Mouse (Mus musculus): ENCODE measurements around the gene Mgll. TPM values are rescaled to one million over a fixed set of nuclear protein-coding genes. Genes with fewer than 3 reads are reported as not detected.

Mgll gene
- polyA plus RNA-seq, 1 experiment from 2014 or later = 104 TPM

GRCm38 (mm10) chr6:88811396-88811795 lies 87.2 kb downstream of the Mgll start:
- Histone ChIP-seq H3K4me2 (replicated peaks; ENCODE audit: low read depth, low read length) (no peak overlapping the region), H3K36me3 (ENCODE audit: control insufficient read depth, insufficient read depth, low read length) (0 out of 2 replicates have a peak, but pooled peaks cover 5% of the 10 kb centered on the region), H3K4me1 (ENCODE audit: control insufficient read depth, insufficient read depth, low read length) (peaks cover 15% of the 10 kb centered on the region), H3K27ac (ENCODE audit: low read length) (peak overlapping the region; percentile 21; the same call in 1 of the 2 replicates), H3K27me3 (ENCODE audit: control insufficient read depth, insufficient read depth, low read length) (no peaks in the 10 kb centered on the region), H3K9ac (replicated peaks; ENCODE audit: low read depth, low read length) (no peak overlapping the region), H3K9me3 (ENCODE audit: control insufficient read depth, low read depth, low read length) (no peaks in the 10 kb centered on the region), H3K4me3 (ENCODE audit: low read depth, low read length) (no peak overlapping the region)
- 40% methylated on average over 7 of the region's 7 CpGs for WGBS
- ATAC-seq (ENCODE audit: insufficient number of reproducible peaks, insufficient read depth, low FRiP score, low read depth) = no peak

- H3K4me3 ChIP-seq (ENCODE audit: low read depth, low read length) = no peak overlapping the region
- WGBS = 63% methylated on average over 7 of the region's 7 CpGs
- no peaks in the 10 kb centered on the region for H3K9me3 ChIP-seq (ENCODE audit: control insufficient read depth, low read depth, low read length)
- H3K27me3 ChIP-seq (ENCODE audit: control insufficient read depth, insufficient read depth, low read length) = no peaks in the 10 kb centered on the region
- ATAC-seq (ENCODE audit: insufficient number of reproducible peaks, insufficient read depth, low FRiP score, low read depth) = no peak
- H3K36me3 ChIP-seq (ENCODE audit: control insufficient read depth, insufficient read depth, low read length) = 0 out of 2 replicates have a peak, but pooled peaks cover 5% of the 10 kb centered on the region
- no peak overlapping the region for H3K9ac ChIP-seq (replicated peaks; ENCODE audit: low read depth, low read length)
- H3K4me2 ChIP-seq (replicated peaks; ENCODE audit: low read depth, low read length) = no peak overlapping the region
- peaks cover 15% of the 10 kb centered on the region for H3K4me1 ChIP-seq (ENCODE audit: control insufficient read depth, insufficient read depth, low read length)
- no peak overlapping the region for H3K27ac ChIP-seq (ENCODE audit: low read length)
Observed at GRCm38 (mm10) chr6:88811880-88812400, 87.7 kb downstream of the Mgll start.

DNA sequence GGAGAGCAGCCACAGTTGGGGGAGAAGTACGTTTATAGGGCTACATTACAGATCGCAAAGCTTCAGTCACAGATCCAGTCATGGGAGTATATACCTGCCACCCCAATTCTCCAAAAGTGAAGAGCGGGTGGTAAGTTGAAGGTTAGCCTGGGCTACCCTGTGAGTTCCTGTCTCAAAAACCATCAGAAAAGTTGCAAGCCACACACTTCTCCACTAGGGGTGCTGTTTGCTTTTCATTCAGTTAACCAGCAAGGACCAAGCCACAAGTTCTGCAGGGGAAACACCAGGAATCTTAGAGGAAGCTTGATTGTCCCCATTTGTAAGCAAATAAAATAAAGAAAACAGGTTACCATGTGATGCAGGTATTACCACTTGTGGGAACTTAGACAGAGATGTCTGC lies 88.7 kb downstream of the Mgll start:
- Histone ChIP-seq H3K9me3 (ENCODE audit: control insufficient read depth, low read depth, low read length) (no peaks in the 10 kb centered on the region), H3K9ac (replicated peaks; ENCODE audit: low read depth, low read length) (no peak overlapping the region), H3K27ac (ENCODE audit: low read length) (no peak overlapping the region), H3K4me3 (ENCODE audit: low read depth, low read length) (no peak overlapping the region), H3K36me3 (ENCODE audit: control insufficient read depth, insufficient read depth, low read length) (0 out of 2 replicates have a peak, but pooled peaks cover 5% of the 10 kb centered on the region), H3K27me3 (ENCODE audit: control insufficient read depth, insufficient read depth, low read length) (no peaks in the 10 kb centered on the region), H3K4me2 (replicated peaks; ENCODE audit: low read depth, low read length) (no peak overlapping the region), H3K4me1 (ENCODE audit: control insufficient read depth, insufficient read depth, low read length) (peaks cover 15% of the 10 kb centered on the region)
- no peak for ATAC-seq (ENCODE audit: insufficient number of reproducible peaks, insufficient read depth, low FRiP score, low read depth)
- WGBS = 82% methylated on average over 3 of the region's 3 CpGs

- Histone ChIP-seq H3K27ac (ENCODE audit: low read length) (no peak overlapping the region), H3K36me3 (ENCODE audit: control insufficient read depth, insufficient read depth, low read length) (0 out of 2 replicates have a peak, but pooled peaks cover 5% of the 10 kb centered on the region), H3K27me3 (ENCODE audit: control insufficient read depth, insufficient read depth, low read length) (no peaks in the 10 kb centered on the region), H3K4me2 (replicated peaks; ENCODE audit: low read depth, low read length) (no peak overlapping the region), H3K4me3 (ENCODE audit: low read depth, low read length) (no peak overlapping the region), H3K9me3 (ENCODE audit: control insufficient read depth, low read depth, low read length) (no peaks in the 10 kb centered on the region), H3K9ac (replicated peaks; ENCODE audit: low read depth, low read length) (no peak overlapping the region), H3K4me1 (ENCODE audit: control insufficient read depth, insufficient read depth, low read length) (peaks cover 15% of the 10 kb centered on the region)
- 67% methylated on average over 10 of the region's 10 CpGs for WGBS
- ATAC-seq (ENCODE audit: insufficient number of reproducible peaks, insufficient read depth, low FRiP score, low read depth) = no peak
Observed at GRCm38 (mm10) chr6:88813832-88814231, 89.6 kb downstream of the Mgll start.

- H3K9me3 ChIP-seq (ENCODE audit: control insufficient read depth, low read depth, low read length) = no peaks in the 10 kb centered on the region
- no peaks in the 10 kb centered on the region for H3K27me3 ChIP-seq (ENCODE audit: control insufficient read depth, insufficient read depth, low read length)
- ATAC-seq (ENCODE audit: insufficient number of reproducible peaks, insufficient read depth, low FRiP score, low read depth) = no peak
- 88% methylated on average over 3 of the region's 3 CpGs for WGBS
- peaks cover 5% of the 10 kb centered on the region; the same call in 1 of the 2 replicates for H3K4me1 ChIP-seq (ENCODE audit: control insufficient read depth, insufficient read depth, low read length)
- no peak overlapping the region for H3K4me3 ChIP-seq (ENCODE audit: low read depth, low read length)
- no peak overlapping the region for H3K4me2 ChIP-seq (replicated peaks; ENCODE audit: low read depth, low read length)
- no peak overlapping the region for H3K9ac ChIP-seq (replicated peaks; ENCODE audit: low read depth, low read length)
- H3K27ac ChIP-seq (ENCODE audit: low read length) = no peak overlapping the region
- 0 out of 2 replicates have a peak, but pooled peaks cover 4% of the 10 kb centered on the region for H3K36me3 ChIP-seq (ENCODE audit: control insufficient read depth, insufficient read depth, low read length)
Observed at GRCm38 (mm10) chr6:88815036-88815435, 90.8 kb downstream of the Mgll start.

- 86% methylated on average over 3 of the region's 3 CpGs for WGBS
- H3K36me3 ChIP-seq (ENCODE audit: control insufficient read depth, insufficient read depth, low read length) = no peaks in the 10 kb centered on the region
- no peaks in the 10 kb centered on the region for H3K9me3 ChIP-seq (ENCODE audit: control insufficient read depth, low read depth, low read length)
- no peak overlapping the region for H3K27ac ChIP-seq (ENCODE audit: low read length)
- H3K9ac ChIP-seq (replicated peaks; ENCODE audit: low read depth, low read length) = no peak overlapping the region
- H3K4me1 ChIP-seq (ENCODE audit: control insufficient read depth, insufficient read depth, low read length) = 0 out of 2 replicates have a peak, but pooled peaks cover 2% of the 10 kb centered on the region
- no peak overlapping the region for H3K4me3 ChIP-seq (ENCODE audit: low read depth, low read length)
- no peak for ATAC-seq (ENCODE audit: insufficient number of reproducible peaks, insufficient read depth, low FRiP score, low read depth)
- H3K27me3 ChIP-seq (ENCODE audit: control insufficient read depth, insufficient read depth, low read length) = no peaks in the 10 kb centered on the region
- H3K4me2 ChIP-seq (replicated peaks; ENCODE audit: low read depth, low read length) = no peak overlapping the region
Observed at GRCm38 (mm10) chr6:88815489-88815888, 91.3 kb downstream of the Mgll start.

DNA sequence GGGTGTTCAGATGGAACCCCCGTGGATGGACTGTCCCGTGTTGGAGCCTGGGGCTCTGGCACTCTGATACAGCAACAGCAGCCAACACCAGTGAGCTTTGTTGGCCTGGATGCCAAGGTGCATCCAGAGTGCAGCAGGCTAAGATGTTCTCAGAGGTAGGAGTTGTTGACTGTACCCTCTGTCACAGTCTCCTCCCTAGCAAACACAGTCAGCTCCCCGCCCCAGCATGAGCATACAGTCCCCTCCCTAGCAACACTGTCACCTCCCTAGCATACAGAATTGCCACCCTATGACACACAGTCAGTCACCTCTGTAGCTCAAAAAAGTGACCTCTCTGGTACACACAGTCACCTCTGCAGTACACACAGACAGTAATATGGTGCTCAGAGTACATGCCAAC lies 92.7 kb downstream of the Mgll start:
- WGBS = 80% methylated on average over 3 of the region's 3 CpGs
- ATAC-seq (ENCODE audit: insufficient number of reproducible peaks, insufficient read depth, low FRiP score, low read depth) = no peak
- Histone ChIP-seq H3K4me1 (ENCODE audit: control insufficient read depth, insufficient read depth, low read length) (no peaks in the 10 kb centered on the region), H3K27ac (ENCODE audit: low read length) (no peak overlapping the region), H3K9me3 (ENCODE audit: control insufficient read depth, low read depth, low read length) (no peaks in the 10 kb centered on the region), H3K36me3 (ENCODE audit: control insufficient read depth, insufficient read depth, low read length) (no peaks in the 10 kb centered on the region), H3K4me2 (replicated peaks; ENCODE audit: low read depth, low read length) (no peak overlapping the region), H3K4me3 (ENCODE audit: low read depth, low read length) (no peak overlapping the region), H3K9ac (replicated peaks; ENCODE audit: low read depth, low read length) (no peak overlapping the region), H3K27me3 (ENCODE audit: control insufficient read depth, insufficient read depth, low read length) (no peaks in the 10 kb centered on the region)

DNA sequence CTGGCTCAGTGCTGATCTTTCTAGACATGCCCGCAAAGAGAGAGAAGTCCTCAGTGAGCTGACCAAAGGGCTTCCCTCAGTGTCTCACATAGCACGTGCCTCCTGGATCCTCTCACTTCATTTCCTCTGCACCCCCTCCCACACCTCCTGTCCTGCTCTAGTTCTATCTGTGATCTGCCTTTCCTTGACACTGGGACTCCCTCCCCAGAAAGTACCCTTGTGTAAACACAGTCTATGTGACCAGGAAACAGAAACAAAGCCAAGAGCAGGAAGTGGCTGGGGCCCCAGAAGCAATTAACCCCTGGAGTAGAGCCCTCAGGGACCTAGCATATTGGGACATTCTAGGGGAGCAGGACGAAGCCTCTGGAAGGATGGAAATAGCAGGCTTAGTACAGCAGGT lies 96.6 kb downstream of the Mgll start:
- Histone ChIP-seq H3K9ac (replicated peaks; ENCODE audit: low read depth, low read length) (no peak overlapping the region), H3K4me3 (ENCODE audit: low read depth, low read length) (no peak overlapping the region), H3K27ac (ENCODE audit: low read length) (no peak overlapping the region), H3K4me1 (ENCODE audit: control insufficient read depth, insufficient read depth, low read length) (no peaks in the 10 kb centered on the region), H3K4me2 (replicated peaks; ENCODE audit: low read depth, low read length) (no peak overlapping the region), H3K9me3 (ENCODE audit: control insufficient read depth, low read depth, low read length) (no peaks in the 10 kb centered on the region), H3K27me3 (ENCODE audit: control insufficient read depth, insufficient read depth, low read length) (no peaks in the 10 kb centered on the region), H3K36me3 (ENCODE audit: control insufficient read depth, insufficient read depth, low read length) (no peaks in the 10 kb centered on the region)
- ATAC-seq (ENCODE audit: insufficient number of reproducible peaks, insufficient read depth, low FRiP score, low read depth) = no peak
- WGBS = 34% methylated on average over 3 of the region's 3 CpGs

- Histone ChIP-seq H3K36me3 (ENCODE audit: control insufficient read depth, insufficient read depth, low read length) (no peaks in the 10 kb centered on the region; the same call in 1 of the 2 replicates), H3K4me2 (replicated peaks; ENCODE audit: low read depth, low read length) (no peak overlapping the region), H3K9ac (replicated peaks; ENCODE audit: low read depth, low read length) (no peak overlapping the region), H3K27me3 (ENCODE audit: control insufficient read depth, insufficient read depth, low read length) (no peaks in the 10 kb centered on the region), H3K4me1 (ENCODE audit: control insufficient read depth, insufficient read depth, low read length) (no peaks in the 10 kb centered on the region), H3K4me3 (ENCODE audit: low read depth, low read length) (no peak overlapping the region), H3K27ac (ENCODE audit: low read length) (no peak overlapping the region), H3K9me3 (ENCODE audit: control insufficient read depth, low read depth, low read length) (no peaks in the 10 kb centered on the region)
- 90% methylated on average over 6 of the region's 6 CpGs for WGBS
- ATAC-seq (ENCODE audit: insufficient number of reproducible peaks, insufficient read depth, low FRiP score, low read depth) = no peak
Observed at GRCm38 (mm10) chr6:88821294-88821693, 97.1 kb downstream of the Mgll start.
